Mouse (Mus musculus) adrenal gland, adult 8-10 months (tissue): ENCODE data around the gene Mrgprg. TPM values are rescaled to one million over a fixed set of nuclear protein-coding genes. Genes with fewer than 3 reads are reported as not detected.

Source experiments
- DNase-seq: peaks from one replicate; pipeline ENCODE4 v3.0.0; 2022
- total RNA-seq, 4 experiments: library from RNA; stranded (reverse); gene quantifications; 2 replicates each; pipeline ENCODE4 v1.2.4; 2022

Gene Mrgprg
- total RNA-seq, 4 experiments from 2014 or later = 0.28 to 2.1 (median 0.78) TPM

GRCm38 (mm10) chr7:143755357-143756124 is 11.3 kb downstream of the Mrgprg start:
- DNase-seq = peak; percentile 31

GRCm38 (mm10) chr7:143753990-143754715 is 12.6 kb downstream of the Mrgprg start:
- DNase-seq = no peak

- DNase-seq = no peak
Measured at GRCm38 (mm10) chr7:143752606-143753005, 14.2 kb downstream of the Mrgprg start.

- no peak for DNase-seq
Measured at GRCm38 (mm10) chr7:143752056-143752455, 14.7 kb downstream of the Mrgprg start.

- no peak for DNase-seq
Measured at GRCm38 (mm10) chr7:143751380-143751779, 15.4 kb downstream of the Mrgprg start.

- no peak for DNase-seq
Measured at GRCm38 (mm10) chr7:143749045-143749444, 17.7 kb downstream of the Mrgprg start.

- peak; percentile 80 for DNase-seq
Measured at GRCm38 (mm10) chr7:143748041-143748868, 18.5 kb downstream of the Mrgprg start.

- DNase-seq = no peak
Measured at GRCm38 (mm10) chr7:143740653-143741052, 26.1 kb downstream of the Mrgprg start.

- peak; percentile 76 for DNase-seq
Measured at GRCm38 (mm10) chr7:143739511-143740461, 27.0 kb downstream of the Mrgprg start.

GRCm38 (mm10) chr7:143738601-143739006 is 28.2 kb downstream of the Mrgprg start:
- DNase-seq = no peak

GRCm38 (mm10) chr7:143738194-143738593 is 28.6 kb downstream of the Mrgprg start:
- DNase-seq = no peak

- DNase-seq = no peak
Measured at GRCm38 (mm10) chr7:143733746-143734145, 33.0 kb downstream of the Mrgprg start.

- DNase-seq = no peak
Measured at GRCm38 (mm10) chr7:143729886-143730285, 36.9 kb downstream of the Mrgprg start.

GRCm38 (mm10) chr7:143726396-143726795 is 40.4 kb downstream of the Mrgprg start:
- no peak for DNase-seq

GRCm38 (mm10) chr7:143723841-143724240 is 43.0 kb downstream of the Mrgprg start:
- no peak for DNase-seq

GRCm38 (mm10) chr7:143722646-143723045 is 44.1 kb downstream of the Mrgprg start:
- DNase-seq = no peak

- DNase-seq = no peak
Measured at GRCm38 (mm10) chr7:143717811-143718210, 49.0 kb downstream of the Mrgprg start.
